Mouse (Mus musculus): ENCODE data around the gene Emilin1. TPM values are rescaled to one million over a fixed set of nuclear protein-coding genes. Genes with fewer than 3 reads are reported as not detected.

Gene Emilin1
- total RNA-seq, 1 experiment = 16.6 TPM

DNA sequence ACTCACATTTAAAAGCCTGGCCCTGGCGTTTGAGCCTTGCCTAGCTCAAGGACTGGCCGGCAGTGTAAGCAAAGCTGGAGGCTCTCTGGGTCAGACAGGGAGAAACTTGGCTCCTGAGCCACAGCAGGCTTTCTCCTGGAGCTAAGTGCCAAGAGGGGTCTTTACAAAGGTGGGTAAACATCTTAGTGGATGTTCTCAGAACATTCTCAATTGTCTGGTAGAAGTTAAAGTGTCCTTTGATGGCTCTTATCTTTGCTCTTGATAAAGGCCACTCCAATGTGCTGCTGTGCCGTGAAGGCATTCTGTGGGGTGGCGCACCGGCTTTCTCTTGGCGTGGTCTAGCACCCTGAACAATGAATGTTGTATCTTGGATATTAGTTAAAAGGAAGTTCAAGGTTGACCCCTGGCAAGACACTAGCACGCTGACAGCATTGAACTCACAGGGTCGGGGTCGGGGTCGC, 9.4 kb downstream of the Emilin1 start:
- Histone ChIP-seq H3K4me1 (ENCODE audit: control insufficient read depth in 2 of 2, insufficient read depth in 2 of 2, low read length in 2 of 2, poor library complexity in 1 of 2) (peaks cover 0 to 30% of the 10 kb centered on the region in 2 experiments; a peak in 3 of 4 replicates), H3K4me3 (ENCODE audit: insufficient read depth in 1 of 2, low read depth in 1 of 2, low read length in 2 of 2, poor library complexity in 1 of 2, severe bottlenecking in 1 of 2) (no peak overlapping the region), H3K9me3 (ENCODE audit: control insufficient read depth, insufficient read depth, low read depth, low read length) (no peaks in the 10 kb centered on the region), H3K36me3 (ENCODE audit: control insufficient read depth, insufficient read depth, low read length, poor library complexity, severe bottlenecking) (no peaks in the 10 kb centered on the region; the same call in 1 of the 2 replicates), H3K27ac (ENCODE audit: insufficient read depth, low read depth, low read length, poor library complexity, severe bottlenecking) (no peak overlapping the region), H3K9ac (ENCODE audit: insufficient read depth, low read depth, low read length, poor library complexity, severe bottlenecking) (no peak overlapping the region)
- TF ChIP-seq ZC3H11A (IDR thresholded peaks at IDR 0.05; ENCODE audit: borderline replicate concordance, low read depth, low read length) (no peak), HCFC1 (IDR thresholded peaks at IDR 0.05; ENCODE audit: borderline replicate concordance, insufficient read depth, low read length) (no peak), ZNF384 (IDR thresholded peaks at IDR 0.05; ENCODE audit: low read depth, low read length) (no peak), CHD2 (IDR thresholded peaks at IDR 0.05; ENCODE audit: low read depth, low read length) (no peak), MAFK (IDR thresholded peaks at IDR 0.05; ENCODE audit: insufficient read depth, low read depth, low read length) (no peak)
- in situ Hi-C loops (cut with MboI; ENCODE audit: low sequenced_read_pairs in 2 of 2, unreplicated experiment in 2 of 2) = no loop called here
- no peak for DNase-seq (ENCODE audit: low read depth, low spot score)

DNA sequence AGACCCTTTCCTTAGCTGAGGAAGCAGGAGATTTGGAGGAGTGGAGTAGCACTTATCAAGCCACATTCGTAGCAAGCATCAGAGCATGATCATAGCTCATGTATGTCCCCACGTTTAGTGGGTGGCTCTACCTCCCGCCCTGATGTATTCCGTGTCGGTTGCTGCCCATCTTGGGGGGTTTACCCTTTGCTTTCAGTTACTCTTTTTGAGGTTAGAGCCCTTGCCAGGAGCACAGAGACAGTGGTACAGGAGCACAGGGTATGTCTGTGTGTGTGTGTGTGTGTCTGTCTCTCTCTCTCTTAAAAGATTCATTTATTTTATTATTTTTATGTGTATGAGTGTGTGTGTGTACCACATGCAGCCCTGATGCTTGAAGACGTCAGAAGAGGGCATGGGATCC, 9.9 kb downstream of the Emilin1 start:
- no peak for TF ChIP-seq CHD2 (IDR thresholded peaks at IDR 0.05; ENCODE audit: low read depth, low read length)
- no peak for TF ChIP-seq ZNF384 (IDR thresholded peaks at IDR 0.05; ENCODE audit: low read depth, low read length)
- TF ChIP-seq MAFK (IDR thresholded peaks at IDR 0.05; ENCODE audit: insufficient read depth, low read depth, low read length) = no peak
- TF ChIP-seq HCFC1 (IDR thresholded peaks at IDR 0.05; ENCODE audit: borderline replicate concordance, insufficient read depth, low read length) = no peak
- TF ChIP-seq ZC3H11A (IDR thresholded peaks at IDR 0.05; ENCODE audit: borderline replicate concordance, low read depth, low read length) = no peak
- no peak for DNase-seq (ENCODE audit: low read depth, low spot score)
- Histone ChIP-seq H3K36me3 (ENCODE audit: control insufficient read depth, insufficient read depth, low read length, poor library complexity, severe bottlenecking) (no peaks in the 10 kb centered on the region; the same call in 1 of the 2 replicates), H3K9me3 (ENCODE audit: control insufficient read depth, insufficient read depth, low read depth, low read length) (no peaks in the 10 kb centered on the region), H3K9ac (ENCODE audit: insufficient read depth, low read depth, low read length, poor library complexity, severe bottlenecking) (no peak overlapping the region), H3K27ac (ENCODE audit: insufficient read depth, low read depth, low read length, poor library complexity, severe bottlenecking) (no peak overlapping the region), H3K4me3 (ENCODE audit: insufficient read depth in 1 of 2, low read depth in 1 of 2, low read length in 2 of 2, poor library complexity in 1 of 2, severe bottlenecking in 1 of 2) (no peak overlapping the region), H3K4me1 (ENCODE audit: control insufficient read depth in 2 of 2, insufficient read depth in 2 of 2, low read length in 2 of 2, poor library complexity in 1 of 2) (peaks cover 0 to 25% of the 10 kb centered on the region in 2 experiments; a peak in 3 of 4 replicates)
- in situ Hi-C loops (cut with MboI; ENCODE audit: low sequenced_read_pairs in 2 of 2, unreplicated experiment in 2 of 2) = no loop called here

DNA sequence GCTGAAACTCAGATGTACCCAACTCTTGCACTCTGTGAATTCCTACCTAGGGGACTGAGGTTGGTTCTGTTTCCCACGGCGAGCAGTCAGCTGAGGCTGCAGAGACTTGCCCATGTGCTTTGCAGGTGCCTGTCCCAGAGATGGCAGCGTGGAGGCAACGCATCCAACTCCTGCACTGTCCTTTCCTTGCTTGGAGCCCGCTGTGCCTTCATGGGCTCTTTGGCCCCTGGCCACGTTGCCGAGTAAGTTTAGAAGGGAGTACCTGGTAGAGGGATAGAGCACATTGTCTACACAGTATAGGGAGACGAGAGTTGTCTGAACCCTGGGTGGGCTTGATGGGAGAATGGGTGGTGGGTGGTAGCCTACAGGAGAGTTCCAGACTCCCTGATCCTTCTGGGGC, 11.4 kb downstream of the Emilin1 start:
- no peaks in the 10 kb centered on the region; the same call in 1 of the 2 replicates for H3K36me3 ChIP-seq (ENCODE audit: control insufficient read depth, insufficient read depth, low read length, poor library complexity, severe bottlenecking)
- no peak overlapping the region for H3K27ac ChIP-seq (ENCODE audit: insufficient read depth, low read depth, low read length, poor library complexity, severe bottlenecking)
- H3K4me3 ChIP-seq (ENCODE audit: insufficient read depth in 1 of 2, low read depth in 1 of 2, low read length in 2 of 2, poor library complexity in 1 of 2, severe bottlenecking in 1 of 2) = no peak overlapping the region
- DNase-seq (ENCODE audit: low read depth, low spot score) = no peak
- H3K9ac ChIP-seq (ENCODE audit: insufficient read depth, low read depth, low read length, poor library complexity, severe bottlenecking) = no peak overlapping the region
- H3K4me1 ChIP-seq (ENCODE audit: control insufficient read depth in 2 of 2, insufficient read depth in 2 of 2, low read length in 2 of 2, poor library complexity in 1 of 2) = peaks cover 0 to 18% of the 10 kb centered on the region in 2 experiments; a peak in 3 of 4 replicates
- H3K9me3 ChIP-seq (ENCODE audit: control insufficient read depth, insufficient read depth, low read depth, low read length) = no peaks in the 10 kb centered on the region
- TF ChIP-seq HCFC1 (IDR thresholded peaks at IDR 0.05; ENCODE audit: borderline replicate concordance, insufficient read depth, low read length) (no peak), ZNF384 (IDR thresholded peaks at IDR 0.05; ENCODE audit: low read depth, low read length) (no peak), CHD2 (IDR thresholded peaks at IDR 0.05; ENCODE audit: low read depth, low read length) (no peak), ZC3H11A (IDR thresholded peaks at IDR 0.05; ENCODE audit: borderline replicate concordance, low read depth, low read length) (no peak), MAFK (IDR thresholded peaks at IDR 0.05; ENCODE audit: insufficient read depth, low read depth, low read length) (no peak)
- in situ Hi-C loops (cut with MboI; ENCODE audit: low sequenced_read_pairs in 2 of 2, unreplicated experiment in 2 of 2) = loop anchor here in 1 of 2 experiments (25.0 kb wide), 1 partner anchor 112 kb away; the partner anchor contains the start of gene Mapre3

DNA sequence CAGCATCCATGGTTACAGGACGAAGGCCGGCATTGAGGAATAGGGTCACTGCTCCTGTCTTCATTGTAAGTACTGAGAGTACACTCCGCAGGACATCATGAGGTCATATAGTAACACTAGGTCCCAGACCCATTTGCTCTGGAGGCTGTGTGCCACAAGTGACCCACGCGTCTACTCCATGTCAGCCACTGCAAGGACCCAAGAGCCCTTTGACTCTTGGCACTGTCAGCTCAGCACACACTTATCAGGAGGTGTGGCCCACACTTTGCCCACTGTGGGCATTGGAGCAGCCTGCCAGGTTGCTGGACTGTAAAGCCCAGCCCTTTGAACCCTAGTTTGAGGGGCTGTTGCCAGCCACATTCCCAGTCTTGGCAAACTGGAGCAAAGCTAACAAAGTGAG, 12.0 kb downstream of the Emilin1 start:
- Histone ChIP-seq H3K4me1 (ENCODE audit: control insufficient read depth in 2 of 2, insufficient read depth in 2 of 2, low read length in 2 of 2, poor library complexity in 1 of 2) (peaks cover 0 to 13% of the 10 kb centered on the region in 2 experiments; a peak in 3 of 4 replicates), H3K4me3 (ENCODE audit: insufficient read depth in 1 of 2, low read depth in 1 of 2, low read length in 2 of 2, poor library complexity in 1 of 2, severe bottlenecking in 1 of 2) (no peak overlapping the region), H3K9me3 (ENCODE audit: control insufficient read depth, insufficient read depth, low read depth, low read length) (no peaks in the 10 kb centered on the region), H3K9ac (ENCODE audit: insufficient read depth, low read depth, low read length, poor library complexity, severe bottlenecking) (no peak overlapping the region), H3K36me3 (ENCODE audit: control insufficient read depth, insufficient read depth, low read length, poor library complexity, severe bottlenecking) (no peaks in the 10 kb centered on the region), H3K27ac (ENCODE audit: insufficient read depth, low read depth, low read length, poor library complexity, severe bottlenecking) (no peak overlapping the region)
- TF ChIP-seq ZNF384 (IDR thresholded peaks at IDR 0.05; ENCODE audit: low read depth, low read length) (no peak), HCFC1 (IDR thresholded peaks at IDR 0.05; ENCODE audit: borderline replicate concordance, insufficient read depth, low read length) (no peak), CHD2 (IDR thresholded peaks at IDR 0.05; ENCODE audit: low read depth, low read length) (no peak), MAFK (IDR thresholded peaks at IDR 0.05; ENCODE audit: insufficient read depth, low read depth, low read length) (no peak), ZC3H11A (IDR thresholded peaks at IDR 0.05; ENCODE audit: borderline replicate concordance, low read depth, low read length) (no peak)
- in situ Hi-C loops (cut with MboI; ENCODE audit: low sequenced_read_pairs in 2 of 2, unreplicated experiment in 2 of 2) = loop anchor here in 1 of 2 experiments (25.0 kb wide), 1 partner anchor 113 kb away; the partner anchor contains the start of gene Mapre3
- DNase-seq (ENCODE audit: low read depth, low spot score) = no peak

Data from ES-E14 (cell line).